Mouse (Mus musculus): ENCODE results near the gene Erc2. TPM values are rescaled to one million over a fixed set of nuclear protein-coding genes. Genes with fewer than 3 reads are reported as not detected.
"Not testable (repeated sequence)": the region's sequence is repeated elsewhere in the genome, so short reads cannot be mapped to it uniquely, and the experiment has no call there.

Gene Erc2
- total and polyA plus RNA-seq, 2 experiments, result 6.1 to 7.0 TPM

GRCm38 (mm10) chr14:27862299-27862698, 240.1 kb downstream of the Erc2 start:
- no peaks in the 10 kb centered on the region for H3K27me3 ChIP-seq (ENCODE audit: control insufficient read depth, insufficient read depth, low read length)
- TF ChIP-seq CTCF (IDR thresholded peaks at IDR 0.05; ENCODE audit: low read depth, low read length), result no peak
- no peak overlapping the region for H3K4me3 ChIP-seq (ENCODE audit: insufficient read depth, low read depth, low read length)
- H3K9ac ChIP-seq (ENCODE audit: low read depth, low read length), result no peak overlapping the region
- H3K4me1 ChIP-seq (ENCODE audit: control insufficient read depth, insufficient read depth, low read length), result no peaks in the 10 kb centered on the region
- DNase-seq (ENCODE audit: extremely low read depth, low read depth, low spot score), result no peak
- no peaks in the 10 kb centered on the region for H3K79me2 ChIP-seq (ENCODE audit: control insufficient read depth, insufficient read depth, low read length)
- no peak overlapping the region for H3K27ac ChIP-seq (replicated peaks; ENCODE audit: insufficient read depth, low read depth, low read length)
- no peaks in the 10 kb centered on the region for H3K36me3 ChIP-seq (ENCODE audit: control insufficient read depth, insufficient read depth, low read length)

DNA sequence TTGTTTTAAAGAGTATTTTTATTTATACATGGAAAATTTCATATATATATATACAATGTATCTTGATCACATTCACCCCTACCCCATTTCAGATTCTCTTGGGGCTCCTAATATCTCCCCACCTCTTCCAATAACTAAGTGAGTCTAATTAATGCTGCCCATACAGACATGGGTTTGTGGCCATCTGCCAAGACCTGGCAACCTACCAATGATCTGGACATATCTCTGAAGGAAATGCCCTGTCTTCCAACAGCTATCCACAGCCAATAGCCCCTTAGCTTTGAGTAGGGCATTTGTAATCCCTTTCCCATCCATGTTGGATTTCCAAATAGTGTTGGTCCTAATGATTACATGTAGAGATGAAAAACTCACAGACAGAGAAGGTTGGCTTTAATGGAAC, 245.2 kb downstream of the Erc2 start:
- Histone ChIP-seq H3K4me1 (ENCODE audit: control insufficient read depth, insufficient read depth, low read length) (no peaks in the 10 kb centered on the region), H3K36me3 (ENCODE audit: control insufficient read depth, insufficient read depth, low read length) (no peaks in the 10 kb centered on the region), H3K27ac (replicated peaks; ENCODE audit: insufficient read depth, low read depth, low read length) (no peak overlapping the region), H3K79me2 (ENCODE audit: control insufficient read depth, insufficient read depth, low read length) (no peaks in the 10 kb centered on the region), H3K27me3 (ENCODE audit: control insufficient read depth, insufficient read depth, low read length) (no peaks in the 10 kb centered on the region), H3K9ac (ENCODE audit: low read depth, low read length) (no peak overlapping the region), H3K4me3 (ENCODE audit: insufficient read depth, low read depth, low read length) (no peak overlapping the region)
- no peak for TF ChIP-seq POLR2A (IDR thresholded peaks at IDR 0.05; ENCODE audit: extremely low read depth, insufficient read depth, low read length)
- no peak for TF ChIP-seq CTCF (IDR thresholded peaks at IDR 0.05; ENCODE audit: low read depth, low read length)
- DNase-seq (ENCODE audit: extremely low read depth, low read depth, low spot score), result no peak

- H3K4me1 ChIP-seq (ENCODE audit: control insufficient read depth, insufficient read depth, low read length), result no peaks in the 10 kb centered on the region
- no peak for TF ChIP-seq POLR2A (IDR thresholded peaks at IDR 0.05; ENCODE audit: extremely low read depth, insufficient read depth, low read length)
- no peak for TF ChIP-seq CTCF (IDR thresholded peaks at IDR 0.05; ENCODE audit: low read depth, low read length)
- no peaks in the 10 kb centered on the region for H3K27me3 ChIP-seq (ENCODE audit: control insufficient read depth, insufficient read depth, low read length)
- no peak overlapping the region for H3K27ac ChIP-seq (replicated peaks; ENCODE audit: insufficient read depth, low read depth, low read length)
- 92% methylated on average over 1 of the region's 1 CpGs for WGBS
- H3K36me3 ChIP-seq (ENCODE audit: control insufficient read depth, insufficient read depth, low read length), result no peaks in the 10 kb centered on the region
- no peaks in the 10 kb centered on the region for H3K79me2 ChIP-seq (ENCODE audit: control insufficient read depth, insufficient read depth, low read length)
- H3K4me3 ChIP-seq (ENCODE audit: insufficient read depth, low read depth, low read length), result no peak overlapping the region
- no peak for DNase-seq (ENCODE audit: extremely low read depth, low read depth, low spot score)
- no peak overlapping the region for H3K9ac ChIP-seq (ENCODE audit: low read depth, low read length)
Measured at GRCm38 (mm10) chr14:27873619-27874018, 251.4 kb downstream of the Erc2 start.

- H3K9ac ChIP-seq (ENCODE audit: low read depth, low read length), result no peak overlapping the region
- H3K4me3 ChIP-seq (ENCODE audit: insufficient read depth, low read depth, low read length), result no peak overlapping the region
Measured at GRCm38 (mm10) chr14:27875991-27876411, 253.8 kb downstream of the Erc2 start.

DNA sequence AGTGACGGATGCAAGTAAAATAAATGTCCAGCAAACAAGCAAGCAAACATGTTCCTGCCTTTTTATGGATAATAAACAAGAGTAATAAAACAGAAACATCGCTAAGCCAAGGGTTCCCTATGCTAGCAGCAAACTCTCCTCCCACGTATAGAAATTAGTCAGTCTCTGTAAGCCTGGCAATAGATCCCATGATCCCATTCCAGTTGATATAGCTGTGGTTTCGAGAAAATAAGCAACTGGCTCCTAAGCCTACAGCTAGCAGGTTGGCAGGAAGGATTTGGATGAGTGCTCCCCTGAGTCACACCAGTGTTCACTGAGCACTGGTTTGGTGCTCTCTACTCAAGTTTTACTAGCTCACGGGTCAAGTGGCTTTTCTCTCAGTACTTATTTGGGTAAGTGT, 259.7 kb downstream of the Erc2 start:
- 86% methylated on average over 5 of the region's 5 CpGs for WGBS

More at GRCm38 (mm10) chr14:27875991-27876411, 253.8 kb downstream of the Erc2 start:
- TF ChIP-seq POLR2A (IDR thresholded peaks at IDR 0.05; ENCODE audit: extremely low read depth, insufficient read depth, low read length) (no peak), CTCF (IDR thresholded peaks at IDR 0.05; ENCODE audit: low read depth, low read length) (no peak)
- peak; percentile 33 for DNase-seq (ENCODE audit: extremely low read depth, low read depth, low spot score)
- 63% methylated on average over 13 of the region's 13 CpGs for WGBS
- Histone ChIP-seq H3K36me3 (ENCODE audit: control insufficient read depth, insufficient read depth, low read length) (no peaks in the 10 kb centered on the region), H3K27me3 (ENCODE audit: control insufficient read depth, insufficient read depth, low read length) (no peaks in the 10 kb centered on the region), H3K27ac (replicated peaks; ENCODE audit: insufficient read depth, low read depth, low read length) (no peak overlapping the region), H3K79me2 (ENCODE audit: control insufficient read depth, insufficient read depth, low read length) (no peaks in the 10 kb centered on the region), H3K4me1 (ENCODE audit: control insufficient read depth, insufficient read depth, low read length) (no peaks in the 10 kb centered on the region)

DNA sequence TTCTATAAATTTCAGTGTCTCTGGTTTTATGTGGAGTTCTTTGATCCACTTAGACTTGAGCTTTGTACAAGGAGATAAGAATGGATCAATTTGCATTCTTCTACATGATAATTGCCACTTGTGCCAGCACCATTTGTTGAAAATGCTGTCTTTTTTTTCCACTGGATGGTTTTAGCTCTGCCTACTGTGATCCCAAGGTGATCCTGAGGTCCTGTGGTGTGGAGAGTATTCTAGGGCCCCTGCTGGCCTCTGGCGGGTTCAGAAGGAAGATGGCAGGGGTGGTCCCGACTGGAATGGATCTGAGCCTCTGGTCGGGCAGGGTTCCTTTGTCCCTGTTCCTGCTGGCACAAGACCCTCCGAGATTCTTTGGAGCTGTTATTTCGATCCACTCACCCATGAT, 264.1 kb downstream of the Erc2 start:
- not testable (repeated sequence) for H3K27me3 ChIP-seq (ENCODE audit: control insufficient read depth, insufficient read depth, low read length); H3K9ac ChIP-seq (ENCODE audit: low read depth, low read length); DNase-seq (ENCODE audit: extremely low read depth, low read depth, low spot score); H3K27ac ChIP-seq (replicated peaks; ENCODE audit: insufficient read depth, low read depth, low read length); H3K36me3 ChIP-seq (ENCODE audit: control insufficient read depth, insufficient read depth, low read length); H3K79me2 ChIP-seq (ENCODE audit: control insufficient read depth, insufficient read depth, low read length); H3K4me1 ChIP-seq (ENCODE audit: control insufficient read depth, insufficient read depth, low read length); H3K4me3 ChIP-seq (ENCODE audit: insufficient read depth, low read depth, low read length)
- 84% methylated on average over 5 of the region's 5 CpGs for WGBS

More for the DNA sequence above, 259.7 kb downstream of the Erc2 start:
- Histone ChIP-seq H3K79me2 (ENCODE audit: control insufficient read depth, insufficient read depth, low read length) (no peaks in the 10 kb centered on the region), H3K9ac (ENCODE audit: low read depth, low read length) (no peak overlapping the region), H3K4me1 (ENCODE audit: control insufficient read depth, insufficient read depth, low read length) (no peaks in the 10 kb centered on the region), H3K4me3 (ENCODE audit: insufficient read depth, low read depth, low read length) (no peak overlapping the region), H3K36me3 (ENCODE audit: control insufficient read depth, insufficient read depth, low read length) (no peaks in the 10 kb centered on the region), H3K27me3 (ENCODE audit: control insufficient read depth, insufficient read depth, low read length) (no peaks in the 10 kb centered on the region), H3K27ac (replicated peaks; ENCODE audit: insufficient read depth, low read depth, low read length) (no peak overlapping the region)
- DNase-seq (ENCODE audit: extremely low read depth, low read depth, low spot score), result no peak
- no peak for TF ChIP-seq CTCF (IDR thresholded peaks at IDR 0.05; ENCODE audit: low read depth, low read length)
- TF ChIP-seq POLR2A (IDR thresholded peaks at IDR 0.05; ENCODE audit: extremely low read depth, insufficient read depth, low read length), result no peak
